Mouse (Mus musculus) neural tube, embryonic 14.5 days (tissue): ENCODE results near the gene Tgm7. TPM values are rescaled to one million over a fixed set of nuclear protein-coding genes. Genes with fewer than 3 reads are reported as not detected.

Source experiments
- ATAC-seq: fragments of 200-750 bp; cut with Nextera tagmentation; 2 replicates; pipeline ENCODE4 v1.8.0; 2017; ENCODE audit warnings: low read depth, mild to moderate bottlenecking, moderate TSS enrichment, moderate library complexity
- H3K27ac ChIP-seq: fragments of 300-500 bp; sonication (generic); 2 replicates; pipeline ENCODE4 v1.5.1; 2014; ENCODE audit warnings: low read depth, mild to moderate bottlenecking, control low read depth, low read length, moderate library complexity, mixed read lengths
- H3K27me3 ChIP-seq: fragments of 300-500 bp; sonication (generic); 2 replicates; pipeline ENCODE4 v1.6.1; 2014; ENCODE audit warnings: low read length; ENCODE audit not compliant: control insufficient read depth, insufficient read depth
- H3K36me3 ChIP-seq: fragments of 300-500 bp; sonication (generic); 2 replicates; pipeline ENCODE4 v1.6.1; 2014; ENCODE audit warnings: low read length, mixed read lengths; ENCODE audit not compliant: control insufficient read depth, insufficient read depth
- H3K4me1 ChIP-seq: fragments of 300-500 bp; sonication (generic); 2 replicates; pipeline ENCODE4 v1.6.1; 2014; ENCODE audit warnings: low read length; ENCODE audit not compliant: control insufficient read depth, insufficient read depth
- H3K4me2 ChIP-seq: fragments of 300-500 bp; sonication (generic); 2 replicates; pipeline ENCODE4 v1.6.1; 2014; ENCODE audit warnings: mild to moderate bottlenecking, low read depth, low read length, control low read depth
- H3K4me3 ChIP-seq: fragments of 300-500 bp; sonication (generic); 2 replicates; pipeline ENCODE4 v1.5.1; 2014; ENCODE audit warnings: low read depth, low read length, control low read depth, mixed read lengths
- H3K9ac ChIP-seq: fragments of 300-500 bp; sonication (generic); replicated peaks from 2 replicates; pipeline ENCODE4 v1.6.1; 2014; ENCODE audit warnings: low read depth, mild to moderate bottlenecking, control low read depth, low read length, mixed read lengths
- H3K9me3 ChIP-seq: fragments of 300-500 bp; sonication (generic); 2 replicates; pipeline ENCODE4 v1.6.1; 2016; ENCODE audit warnings: low read length; ENCODE audit not compliant: control insufficient read depth
- WGBS: fragments of 180-500 bp; shearing (Covaris S2); extraction: QIAGEN DNeasy Blood & Tissue Kit; methylation state at CpG from one replicate; pipeline ENCODE4 v1.1.7; 2014; 5-methylcytosine and 5-hydroxymethylcytosine counted together
- polyA plus RNA-seq: library from polyadenylated mRNA; unstranded; fragments of >200 nt; fragmentation: Nextera tagmentation; extraction: Ambion mirVana; gene quantifications from 2 replicates; pipeline ENCODE4 v1.2.1, GENCODE M21; 2014

Tgm7 gene
- polyA plus RNA-seq, 1 experiment from 2014 or later: not detected

GRCm38 (mm10) chr2:121055915-121056314, 53.7 kb downstream of the Tgm7 start:
- ATAC-seq: no peak
- Histone ChIP-seq H3K4me3 (no peak overlapping the region), H3K27ac (no peak overlapping the region), H3K4me2 (no peak overlapping the region), H3K4me1 (no peaks in the 10 kb centered on the region), H3K9me3 (no peaks in the 10 kb centered on the region), H3K36me3 (no peaks in the 10 kb centered on the region), H3K9ac (no peak overlapping the region), H3K27me3 (no peaks in the 10 kb centered on the region)
- 92% methylated on average over 6 of the region's 6 CpGs for WGBS

- Histone ChIP-seq H3K4me3 (no peak overlapping the region), H3K27me3 (no peaks in the 10 kb centered on the region), H3K36me3 (no peaks in the 10 kb centered on the region), H3K9me3 (no peaks in the 10 kb centered on the region), H3K4me1 (no peaks in the 10 kb centered on the region), H3K9ac (no peak overlapping the region), H3K27ac (no peak overlapping the region), H3K4me2 (no peak overlapping the region)
- 83% methylated on average over 2 of the region's 2 CpGs for WGBS
- no peak for ATAC-seq
Observed at GRCm38 (mm10) chr2:121054060-121054459, 55.5 kb downstream of the Tgm7 start.

- H3K27me3 ChIP-seq: no peaks in the 10 kb centered on the region
- no peak overlapping the region for H3K4me3 ChIP-seq
- no peaks in the 10 kb centered on the region for H3K36me3 ChIP-seq
- H3K4me2 ChIP-seq: no peak overlapping the region
- H3K9me3 ChIP-seq: no peaks in the 10 kb centered on the region
- H3K9ac ChIP-seq: no peak overlapping the region
- ATAC-seq: no peak
- no peaks in the 10 kb centered on the region for H3K4me1 ChIP-seq
- no peak overlapping the region for H3K27ac ChIP-seq
- WGBS: 90% methylated on average over 5 of the region's 5 CpGs
Observed at GRCm38 (mm10) chr2:121052176-121052575, 57.4 kb downstream of the Tgm7 start.

GRCm38 (mm10) chr2:121045653-121046052, 63.9 kb downstream of the Tgm7 start:
- Histone ChIP-seq H3K4me1 (no peaks in the 10 kb centered on the region), H3K27ac (no peak overlapping the region), H3K36me3 (no peaks in the 10 kb centered on the region), H3K9me3 (no peaks in the 10 kb centered on the region), H3K4me3 (no peak overlapping the region), H3K27me3 (no peaks in the 10 kb centered on the region), H3K9ac (no peak overlapping the region), H3K4me2 (no peak overlapping the region)
- 69% methylated on average over 4 of the region's 4 CpGs for WGBS
- no peak for ATAC-seq

Other genes with a start within 250 kb of the Tgm7 start
- gene Ubr1, start 139.1 kb downstream of the Tgm7 start, polyA plus RNA-seq: 33.3 and 37.9 TPM in 2 replicates
- 22.1 and 22.6 TPM in 2 replicates for gene Tmem62, start 132.8 kb downstream of the Tgm7 start, polyA plus RNA-seq
- 94.2 and 98.9 TPM in 2 replicates for gene Ccndbp1, start 101.4 kb downstream of the Tgm7 start, polyA plus RNA-seq
- gene Epb42, start 72.7 kb downstream of the Tgm7 start, polyA plus RNA-seq: 0.27 and 0.73 TPM in 2 replicates
- 0.10 and 0.17 TPM in 2 replicates for gene Tgm5, start 24.0 kb downstream of the Tgm7 start, polyA plus RNA-seq
- 33.0 and 34.3 TPM in 2 replicates for gene Adal, start 30.6 kb upstream of the Tgm7 start, polyA plus RNA-seq
- gene Lcmt2, start 30.9 kb upstream of the Tgm7 start, polyA plus RNA-seq: 20.0 and 21.1 TPM in 2 replicates
- gene Tubgcp4, start 60.9 kb upstream of the Tgm7 start, polyA plus RNA-seq: 44.3 and 56.5 TPM in 2 replicates
- gene Zscan29, start 61.3 kb upstream of the Tgm7 start, polyA plus RNA-seq: 7.7 and 9.2 TPM in 2 replicates
- 161 and 185 TPM in 2 replicates for gene Trp53bp1, start 161.6 kb upstream of the Tgm7 start, polyA plus RNA-seq
- gene Map1a, start 179.8 kb upstream of the Tgm7 start, polyA plus RNA-seq: 39.7 and 65.1 TPM in 2 replicates
- 20.3 and 23.5 TPM in 2 replicates for gene Ppip5k1, start 245.6 kb upstream of the Tgm7 start, polyA plus RNA-seq
- gene Ckmt1, start 247.9 kb upstream of the Tgm7 start, polyA plus RNA-seq: 83.5 and 108 TPM in 2 replicates